Mouse (Mus musculus) layer of hippocampus, postnatal 14 days (tissue): Measurements from ENCODE around the gene Scnn1g. TPM values are rescaled to one million over a fixed set of nuclear protein-coding genes. Genes with fewer than 3 reads are reported as not detected.
A peak's percentile ranks its signal among the peaks of the same experiment; 100 is the strongest.

Source experiments
- DNase-seq, 2 experiments: peaks; one replicate each; pipeline ENCODE4 v3.0.0; 2021 to 2022; ENCODE audit warnings: low spot score in 2 of 2, mixed read lengths in 1 of 2
- total RNA-seq, 2 experiments: library from RNA; stranded (reverse); gene quantifications; 2 replicates each; pipeline ENCODE4 v1.2.3; 2021

The Scnn1g gene
- total RNA-seq, 2 experiments from 2014 or later = 0.14 TPM; not detected in 1

GRCm38 (mm10) chr7:121768983-121769382 lies 34.7 kb downstream of the Scnn1g start:
- no peak for DNase-seq

GRCm38 (mm10) chr7:121778553-121778952 lies 44.3 kb downstream of the Scnn1g start:
- DNase-seq = no peak

- no peak for DNase-seq
Observed at GRCm38 (mm10) chr7:121778980-121779379, 44.7 kb downstream of the Scnn1g start.

GRCm38 (mm10) chr7:121779409-121779808 lies 45.1 kb downstream of the Scnn1g start:
- DNase-seq = no peak

GRCm38 (mm10) chr7:121782188-121782909 lies 48.1 kb downstream of the Scnn1g start:
- DNase-seq = no peak

GRCm38 (mm10) chr7:121785651-121786228 lies 51.5 kb downstream of the Scnn1g start:
- DNase-seq = no peak

GRCm38 (mm10) chr7:121797781-121798180 lies 63.5 kb downstream of the Scnn1g start:
- DNase-seq = no peak

- DNase-seq = no peak
Observed at GRCm38 (mm10) chr7:121802471-121802870, 68.2 kb downstream of the Scnn1g start.

- no peak for DNase-seq
Observed at GRCm38 (mm10) chr7:121803011-121803410, 68.7 kb downstream of the Scnn1g start.

- peak; percentile 12 to 46 for DNase-seq
Observed at GRCm38 (mm10) chr7:121805811-121806496, 71.7 kb downstream of the Scnn1g start.

- DNase-seq = no peak
Observed at GRCm38 (mm10) chr7:121807726-121808580, 73.7 kb downstream of the Scnn1g start.

Other genes with a start within 250 kb of the Scnn1g start
- gene Usp31, start 27.2 kb upstream of the Scnn1g start, total RNA-seq = 10 to 100 TPM; 46.5 to 48.4 TPM
- gene Scnn1b, start 130.6 kb downstream of the Scnn1g start, total RNA-seq = under 1 TPM in 1 of 2 experiments, not detected in 1; 0.41 TPM
- gene Cog7, start 247.2 kb downstream of the Scnn1g start, total RNA-seq = 10 to 100 TPM; 32.7 to 33.9 TPM